Mouse (Mus musculus) limb, embryonic 14.5 days (tissue): Measurements from ENCODE around the gene Pgm5. TPM values are rescaled to one million over a fixed set of nuclear protein-coding genes. Genes with fewer than 3 reads are reported as not detected.
A peak's percentile ranks its signal among the peaks of the same experiment; 100 is the strongest.

Source experiments
- ATAC-seq: fragments of 200-750 bp; cut with Nextera tagmentation; 2 replicates; pipeline ENCODE4 v1.8.0; 2017; ENCODE audit warnings: low read depth, moderate number of reproducible peaks, moderate TSS enrichment; ENCODE audit not compliant: low FRiP score
- DNase-seq: peaks from one replicate; pipeline ENCODE4 v3.0.0-alpha.2; 2015; ENCODE audit warnings: low spot score
- H3K27ac ChIP-seq: fragments of 300-500 bp; sonication (generic); replicated peaks from 2 replicates; pipeline ENCODE4 v1.5.1; 2014; ENCODE audit warnings: low read depth, mild to moderate bottlenecking, low read length, moderate library complexity, mixed read lengths
- H3K27me3 ChIP-seq: fragments of 300-500 bp; sonication (generic); 2 replicates; pipeline ENCODE4 v1.6.1; 2014; ENCODE audit warnings: low read length, mixed read lengths; ENCODE audit not compliant: control insufficient read depth, insufficient read depth
- H3K36me3 ChIP-seq: fragments of 300-500 bp; sonication (generic); 2 replicates; pipeline ENCODE4 v1.6.1; 2014; ENCODE audit warnings: mild to moderate bottlenecking, low read length, moderate library complexity, mixed read lengths; ENCODE audit not compliant: control insufficient read depth, insufficient read depth
- H3K4me1 ChIP-seq: fragments of 300-500 bp; sonication (generic); 2 replicates; pipeline ENCODE4 v1.6.1; 2014; ENCODE audit warnings: antibody characterized with exemption, low read length, mixed read lengths; ENCODE audit not compliant: control insufficient read depth, insufficient read depth
- H3K4me2 ChIP-seq: fragments of 300-500 bp; sonication (generic); replicated peaks from 2 replicates; pipeline ENCODE4 v1.6.1; 2014; ENCODE audit warnings: low read depth, mild to moderate bottlenecking, low read length, moderate library complexity; ENCODE audit not compliant: severe bottlenecking
- H3K4me3 ChIP-seq: fragments of 300-500 bp; sonication (generic); replicated peaks from 2 replicates; pipeline ENCODE4 v1.5.1; 2014; ENCODE audit warnings: low read length
- H3K9ac ChIP-seq: fragments of 300-500 bp; sonication (generic); 2 replicates; pipeline ENCODE4 v1.6.1; 2014; ENCODE audit warnings: mild to moderate bottlenecking, low read depth, low read length, moderate library complexity; ENCODE audit not compliant: severe bottlenecking
- H3K9me3 ChIP-seq: fragments of 300-500 bp; sonication (generic); 2 replicates; pipeline ENCODE4 v1.6.1; 2016; ENCODE audit warnings: low read length; ENCODE audit not compliant: control insufficient read depth
- POLR2A ChIP-seq: fragments of 200-500 bp; IDR thresholded peaks from 2 replicates; pipeline ENCODE4 v1.8.0; 2012; ENCODE audit warnings: inconsistent platforms, mild to moderate bottlenecking, moderate library complexity, borderline replicate concordance; ENCODE audit not compliant: insufficient read depth, insufficient read length; ENCODE audit errors: extremely low read depth
- WGBS: fragments of 180-500 bp; shearing (Covaris S2); extraction: QIAGEN DNeasy Blood & Tissue Kit; methylation state at CpG from one replicate; pipeline ENCODE4 v1.1.7; 2014; 5-methylcytosine and 5-hydroxymethylcytosine counted together
- polyA plus RNA-seq, 2 experiments: library from polyadenylated mRNA; depleted of rRNA in 1 of 2; stranded (reverse) in 1 of 2; unstranded in 1 of 2; fragments of >200 nt; fragmentation: Nextera tagmentation in 1 of 2; extraction: Ambion mirVana in 1 of 2; gene quantifications; 2 replicates each; pipeline versions ENCODE4 v1.2.1 to v1.2.3; 2012 to 2014

The Pgm5 gene
- polyA plus RNA-seq, 2 experiments: 2.6 to 18.2 TPM

GRCm38 (mm10) chr19:24716303-24717097 lies 145.2 kb downstream of the Pgm5 start:
- no peak for TF ChIP-seq POLR2A

GRCm38 (mm10) chr19:24708032-24708431 lies 153.6 kb downstream of the Pgm5 start:
- Histone ChIP-seq H3K4me3 (no peak overlapping the region), H3K9me3 (no peaks in the 10 kb centered on the region), H3K36me3 (no peaks in the 10 kb centered on the region), H3K27me3 (no peaks in the 10 kb centered on the region), H3K4me2 (no peak overlapping the region), H3K9ac (no peak overlapping the region), H3K27ac (no peak overlapping the region), H3K4me1 (peaks cover 12% of the 10 kb centered on the region; the same call in 1 of the 2 replicates)
- DNase-seq (no peak), ATAC-seq (no peak)
- WGBS: 78% methylated on average over 7 of the region's 7 CpGs
- TF ChIP-seq POLR2A: no peak

More at GRCm38 (mm10) chr19:24716303-24717097, 145.2 kb downstream of the Pgm5 start:
- H3K27ac ChIP-seq: 0 out of 2 replicates have a peak overlapping the region, but pooled peaks have one; percentile 2
- no peak overlapping the region for H3K9ac ChIP-seq
- H3K9me3 ChIP-seq: no peaks in the 10 kb centered on the region
- 59% methylated on average over 7 of the region's 7 CpGs for whole genome bisulfite sequencing
- peak; percentile 72 for DNase-seq
- ATAC-seq: peak; percentile 23
- no peak overlapping the region for H3K4me2 ChIP-seq
- H3K36me3 ChIP-seq: no peaks in the 10 kb centered on the region
- H3K4me3 ChIP-seq: no peak overlapping the region
- no peaks in the 10 kb centered on the region for H3K27me3 ChIP-seq
- H3K4me1 ChIP-seq: no peaks in the 10 kb centered on the region

GRCm38 (mm10) chr19:24707071-24707906 lies 154.4 kb downstream of the Pgm5 start:
- H3K36me3 ChIP-seq: no peaks in the 10 kb centered on the region
- H3K4me2 ChIP-seq: no peak overlapping the region
- no peak overlapping the region for H3K27ac ChIP-seq
- H3K4me1 ChIP-seq: peaks cover 12% of the 10 kb centered on the region; the same call in 1 of the 2 replicates
- 67% methylated on average over 7 of the region's 7 CpGs for WGBS
- DNase-seq (no peak), ATAC-seq (no peak)
- H3K9me3 ChIP-seq: no peaks in the 10 kb centered on the region
- H3K4me3 ChIP-seq: no peak overlapping the region
- no peaks in the 10 kb centered on the region for H3K27me3 ChIP-seq
- TF ChIP-seq POLR2A: no peak
- no peak overlapping the region for H3K9ac ChIP-seq

- H3K9ac ChIP-seq: no peak overlapping the region
- DNase-seq: peak; percentile 24
- no peak overlapping the region for H3K27ac ChIP-seq
- H3K4me2 ChIP-seq: no peak overlapping the region
- no peaks in the 10 kb centered on the region for H3K27me3 ChIP-seq
- no peak overlapping the region for H3K4me3 ChIP-seq
- no peaks in the 10 kb centered on the region for H3K36me3 ChIP-seq
- ATAC-seq: no peak
- no peaks in the 10 kb centered on the region for H3K9me3 ChIP-seq
- H3K4me1 ChIP-seq: peaks cover 12% of the 10 kb centered on the region; the same call in 1 of the 2 replicates
- whole genome bisulfite sequencing: 79% methylated on average over 1 of the region's 1 CpGs
- no peak for TF ChIP-seq POLR2A
Measured at GRCm38 (mm10) chr19:24705395-24705794, 156.3 kb downstream of the Pgm5 start.

GRCm38 (mm10) chr19:24704326-24704725 lies 157.3 kb downstream of the Pgm5 start:
- Histone ChIP-seq H3K9me3 (no peaks in the 10 kb centered on the region), H3K4me1 (peaks cover 12% of the 10 kb centered on the region; the same call in 1 of the 2 replicates), H3K9ac (no peak overlapping the region), H3K4me3 (no peak overlapping the region), H3K27me3 (no peaks in the 10 kb centered on the region), H3K4me2 (no peak overlapping the region), H3K27ac (no peak overlapping the region), H3K36me3 (no peaks in the 10 kb centered on the region)
- TF ChIP-seq POLR2A: no peak
- no peak for ATAC-seq
- DNase-seq: no peak
- 56% methylated on average over 2 of the region's 2 CpGs for WGBS
